25 mouse cellular contexts compared by ENCODE assay signal in genomic region chr5:19964113-19964512, GRCm38 (mm10).
"Had no signal": no experiment of that assay in that cellular context is flagged by ENCODE, and none has a peak within 500 bp of the region (broad histone marks: within the 10 kb centered on the region; RNA-seq: fewer than 3 reads in every experiment).

No protein-coding gene starts in this region.

- H3K9me3 ChIP-seq: heart, embryonic 10.5 days; heart, embryonic 12.5 days; hindbrain, embryonic 10.5 days; hindbrain, embryonic 12.5 days; limb, embryonic 10.5 days; limb, embryonic 12.5 days; liver, embryonic 13.5 days; liver, embryonic 15.5 days had no signal

- H3K9ac ChIP-seq: heart, embryonic 12.5 days; hindbrain, embryonic 12.5 days; hindbrain, embryonic 14.5 days; limb, embryonic 12.5 days; liver, embryonic 13.5 days; liver, embryonic 15.5 days had no signal

- H3K4me3 ChIP-seq: heart, adult 2 months; heart, embryonic 10.5 days; heart, embryonic 12.5 days; hindbrain, embryonic 10.5 days; hindbrain, embryonic 12.5 days; left cerebral cortex, adult 2 months; limb, embryonic 10.5 days; limb, embryonic 12.5 days; liver, embryonic 13.5 days; liver, embryonic 15.5 days had no signal

- H3K36me3 ChIP-seq: heart, embryonic 10.5 days; heart, embryonic 12.5 days; hindbrain, embryonic 10.5 days; hindbrain, embryonic 12.5 days; limb, embryonic 10.5 days; limb, embryonic 12.5 days; liver, embryonic 13.5 days; liver, embryonic 15.5 days had no signal

- DNase-seq: gastrocnemius, postnatal 14 days; gastrocnemius, postnatal 36 days; heart, adult 11 months; heart, adult 2 months; heart, postnatal 10 days; heart, postnatal 4 days; kidney, adult 18-20 months; kidney, adult 8-10 months; kidney, postnatal 10 days; kidney, postnatal 25 days; kidney, postnatal 4 days; liver; liver, embryonic 13.5 days had no signal

- H3K27ac ChIP-seq: heart, adult 2 months; heart, embryonic 10.5 days; hindbrain, embryonic 10.5 days; hindbrain, embryonic 12.5 days; hindbrain, embryonic 14.5 days; left cerebral cortex, adult 2 months; limb, embryonic 10.5 days; limb, embryonic 12.5 days; liver, embryonic 13.5 days; liver, embryonic 15.5 days had no signal

- ATAC-seq: hindbrain, embryonic 16.5 days; inflammation-experienced regulatory T-cells, adult 6 months had no signal

- H3K4me1 ChIP-seq: heart, embryonic 10.5 days; heart, embryonic 12.5 days; hindbrain, embryonic 10.5 days; hindbrain, embryonic 12.5 days; limb, embryonic 10.5 days; limb, embryonic 12.5 days; liver, embryonic 13.5 days; liver, embryonic 15.5 days had no signal

- H3K4me2 ChIP-seq: heart, embryonic 12.5 days; hindbrain, embryonic 12.5 days; hindbrain, embryonic 14.5 days; limb, embryonic 12.5 days; liver, embryonic 11.5 days; liver, embryonic 13.5 days; liver, embryonic 15.5 days had no signal

- H3K27me3 ChIP-seq: heart, embryonic 12.5 days; hindbrain, embryonic 12.5 days; limb, embryonic 12.5 days; liver, embryonic 13.5 days; liver, embryonic 15.5 days had no signal
